Mouse (Mus musculus): ENCODE measurements around the gene Glp1r. TPM values are rescaled to one million over a fixed set of nuclear protein-coding genes. Genes with fewer than 3 reads are reported as not detected.

The Glp1r gene
- not detected in 4 replicates for total RNA-seq (2023; ENCODE audit: inconsistent age)

DNA sequence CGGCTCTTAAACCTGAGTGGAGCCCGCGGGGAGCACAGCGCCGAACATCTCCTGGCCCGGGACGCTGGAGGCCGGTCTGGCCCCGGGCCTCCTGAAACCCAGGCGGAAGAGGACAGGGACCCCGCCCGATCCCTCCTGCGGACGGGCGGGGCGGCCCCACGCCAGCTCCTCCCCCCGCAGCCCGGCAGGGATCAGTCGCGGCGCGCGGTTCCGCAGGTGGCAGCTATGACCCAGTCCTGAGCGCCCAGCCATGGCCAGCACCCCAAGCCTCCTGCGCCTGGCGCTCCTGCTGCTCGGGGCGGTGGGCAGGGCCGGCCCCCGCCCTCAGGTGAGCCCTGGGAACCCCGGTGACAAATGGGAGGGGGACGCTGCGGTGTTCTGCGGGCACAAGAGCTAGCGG lies at the start of gene Glp1r:
Glp1r (plus strand) TSS at position 191 of the 400 bp plus-strand sequence.

DNA sequence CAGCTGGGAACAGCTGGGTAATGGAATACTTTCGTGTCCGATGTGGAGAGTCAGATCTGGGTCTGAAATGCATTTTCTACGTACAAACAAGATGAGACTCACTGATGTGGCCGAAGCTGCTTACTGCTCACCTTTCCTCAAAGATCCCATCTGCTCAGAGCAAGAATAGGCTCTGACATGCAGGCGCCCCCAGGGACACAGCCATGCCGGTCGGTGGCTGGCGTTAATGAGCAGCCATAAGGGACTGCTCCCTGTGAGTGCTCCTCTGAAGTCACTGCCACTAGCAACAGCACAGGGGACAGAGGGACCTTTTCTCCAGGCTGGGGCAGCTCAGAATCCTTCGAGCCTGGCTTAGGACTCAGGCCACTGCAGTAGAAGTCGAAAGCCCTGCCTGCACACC lies 52.7 kb downstream of the Glp1r start, which contains the start of gene Umodl1:
Umodl1 (plus strand) TSS at position 301 of the 400 bp plus-strand sequence.

Other genes starting within 250 kb of the Glp1r start
- gene Umodl1, start 52.8 kb downstream of the Glp1r start, total RNA-seq (2023; ENCODE audit: inconsistent age) = not detected in 4 replicates
- 112 to 129 TPM (median 121 TPM) in 4 replicates for gene Abcg1, start 155.9 kb downstream of the Glp1r start, total RNA-seq (2023; ENCODE audit: inconsistent age)
- gene Tff3, start 227.8 kb downstream of the Glp1r start, total RNA-seq (2023; ENCODE audit: inconsistent age) = not detected in 4 replicates
- gene Tff2, start 242.5 kb downstream of the Glp1r start, total RNA-seq (2023; ENCODE audit: inconsistent age) = not detected in 4 replicates